Mouse (Mus musculus) thymus, postnatal 36 days (tissue): ENCODE measurements around the gene Shc2.
A peak's percentile ranks its signal among the peaks of the same experiment; 100 is the strongest.

Experiments
- DNase-seq, 2 experiments: peaks; one replicate each; pipeline ENCODE4 v3.0.0; 2022; ENCODE audit warnings: mixed read lengths in 2 of 2

The Shc2 gene

DNA sequence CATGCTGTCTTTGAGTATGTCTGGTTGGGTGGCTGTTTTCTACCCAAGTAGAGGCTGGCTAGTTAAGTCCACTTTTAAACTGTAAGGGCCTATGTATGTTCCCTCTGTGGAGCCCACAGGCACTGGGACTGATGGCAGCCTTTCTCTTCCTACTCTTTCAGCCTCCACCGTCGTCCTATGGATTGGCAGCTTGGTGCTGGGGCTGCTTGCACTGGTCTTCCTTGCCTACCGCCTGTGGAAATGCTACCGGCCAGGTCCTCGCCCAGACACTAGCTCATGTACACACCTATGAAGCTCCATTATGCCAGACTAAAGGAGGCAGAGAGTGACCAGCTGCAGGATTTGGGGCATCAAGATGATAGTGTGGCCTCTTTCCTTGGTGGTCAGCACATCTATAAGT, 30.4 kb upstream of the Shc2 start:
- peak in 1 of 2 experiments; percentile 17 for DNase-seq

DNA sequence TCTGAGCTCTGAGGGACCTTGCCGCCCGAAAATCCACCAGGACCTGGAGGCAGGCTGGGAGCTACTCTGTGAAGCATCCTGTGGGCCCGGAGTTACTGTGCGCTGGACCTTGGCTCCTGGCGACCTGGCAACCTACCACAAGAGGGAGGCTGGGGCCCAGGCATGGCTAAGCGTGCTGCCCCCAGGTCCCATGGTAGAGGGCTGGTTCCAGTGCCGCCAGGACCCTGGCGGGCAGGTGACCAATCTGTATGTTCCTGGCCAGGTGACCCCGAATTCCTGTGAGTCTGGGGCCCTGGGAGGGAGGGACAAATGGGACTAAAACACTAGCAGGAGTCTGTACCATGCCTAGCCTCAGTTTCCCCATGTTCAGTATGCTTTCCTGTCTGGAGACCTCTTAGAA, 28.8 kb upstream of the Shc2 start:
- DNase-seq: peak in 1 of 2 experiments; percentile 15

DNA sequence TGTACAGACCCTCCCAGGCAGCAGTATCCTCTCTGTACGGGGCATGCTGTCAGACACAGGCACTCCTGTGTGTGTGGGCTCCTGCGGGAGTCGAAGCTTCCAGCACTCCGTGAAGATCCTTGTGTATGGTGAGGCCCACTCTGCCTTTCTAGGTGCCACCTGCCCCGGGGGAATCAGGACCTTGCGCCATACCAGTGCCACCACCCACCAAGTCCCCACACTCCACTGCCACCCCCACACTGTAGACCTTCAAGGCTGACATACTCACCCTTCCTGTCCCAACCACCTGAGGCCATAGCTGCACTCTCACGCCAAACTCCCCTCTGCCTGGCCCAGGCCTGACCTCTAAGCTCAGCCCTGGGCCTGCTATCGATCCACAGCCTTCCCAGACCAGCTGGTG, 27.3 kb upstream of the Shc2 start:
- DNase-seq: no peak

DNA sequence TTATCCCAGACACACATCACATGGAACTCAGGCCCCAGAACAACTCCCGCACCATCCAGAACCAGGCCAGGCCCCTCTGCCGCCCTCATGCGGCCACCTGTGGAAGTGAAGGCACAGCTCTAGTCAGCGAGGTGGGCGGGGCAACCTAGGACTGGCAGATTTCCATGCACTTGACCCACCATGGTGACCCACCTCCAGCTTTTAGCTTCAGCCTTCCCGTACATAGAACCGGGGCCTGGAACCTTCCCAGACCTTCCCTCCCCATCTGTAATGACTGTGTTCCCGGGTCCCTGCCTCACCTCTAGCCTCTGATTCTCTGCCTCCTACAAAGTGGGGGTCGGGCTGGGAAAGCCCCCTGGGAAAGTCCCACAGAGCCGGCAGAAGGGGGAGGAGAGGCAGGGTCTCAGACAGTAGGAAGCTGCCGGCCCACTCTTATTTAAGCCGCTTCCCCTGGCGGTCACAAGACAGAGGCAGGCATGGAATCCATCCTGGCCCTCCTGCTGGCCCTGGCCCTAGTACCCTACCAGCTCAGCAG, 26.5 kb upstream of the Shc2 start, which contains the start of gene Madcam1:
Gene Madcam1 (plus strand): TSS at position 429 of the 535 bp plus-strand sequence.
- DNase-seq: peak; percentile 67 to 76

DNA sequence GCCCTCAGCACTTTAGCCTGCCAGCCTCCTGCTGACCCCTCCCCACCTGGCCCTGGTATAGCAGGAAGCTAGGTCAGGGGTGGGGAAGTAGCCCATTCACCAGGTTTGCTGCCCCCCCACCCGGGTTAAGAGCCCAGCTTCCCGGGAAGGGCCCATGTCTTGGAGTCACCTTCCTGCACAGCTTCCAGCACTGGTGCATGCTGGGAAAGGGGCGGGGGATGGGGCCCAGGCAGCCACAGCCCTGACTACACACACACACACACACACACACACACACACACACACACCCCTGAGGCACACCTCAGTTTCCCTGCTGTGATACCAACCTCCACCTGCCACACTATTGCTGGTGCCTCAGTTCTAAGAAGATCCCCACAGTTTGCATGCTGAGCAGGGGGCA, 24.1 kb upstream of the Shc2 start:
- DNase-seq: no peak

DNA sequence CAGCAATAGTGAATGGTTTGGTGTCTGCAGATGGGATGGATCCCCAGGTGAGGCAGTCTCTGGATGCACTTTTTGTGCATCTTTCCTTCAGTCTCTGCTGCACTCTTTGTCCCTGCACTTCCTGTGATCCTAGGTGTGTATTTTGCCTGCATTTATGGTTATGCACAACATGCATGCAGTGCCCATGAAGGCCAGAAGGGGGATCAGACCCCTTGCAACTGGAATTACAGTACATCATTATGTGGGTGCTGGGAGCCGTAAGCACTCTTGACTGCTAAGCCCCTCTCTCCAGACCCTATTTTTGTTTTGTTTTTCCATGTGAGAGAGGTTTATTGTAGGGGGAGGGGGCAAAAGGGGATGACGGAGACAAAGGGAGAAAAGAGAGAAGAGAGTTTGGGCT, 22.6 kb upstream of the Shc2 start:
- no peak for DNase-seq

DNA sequence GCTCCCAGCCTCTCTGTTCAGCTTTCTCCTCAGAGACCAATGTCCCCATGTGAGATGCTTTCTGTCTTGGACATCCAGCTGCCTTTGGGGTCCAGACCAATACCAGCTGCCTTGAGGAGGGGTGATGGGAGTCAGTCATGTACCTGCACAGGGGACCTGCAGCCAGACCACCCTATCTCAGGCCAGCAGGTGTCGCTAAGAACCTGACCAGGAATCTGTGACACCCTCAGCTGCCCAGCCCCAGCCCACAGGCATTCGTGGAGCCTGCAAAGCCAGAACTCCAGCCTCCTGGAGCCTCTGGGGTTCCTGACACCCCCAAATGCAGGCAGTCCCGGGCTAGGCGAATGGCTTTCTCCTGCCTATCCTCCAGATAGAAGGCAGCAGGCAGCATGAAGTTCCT, 21.1 kb upstream of the Shc2 start:
- DNase-seq: peak; percentile 36 to 48

DNA sequence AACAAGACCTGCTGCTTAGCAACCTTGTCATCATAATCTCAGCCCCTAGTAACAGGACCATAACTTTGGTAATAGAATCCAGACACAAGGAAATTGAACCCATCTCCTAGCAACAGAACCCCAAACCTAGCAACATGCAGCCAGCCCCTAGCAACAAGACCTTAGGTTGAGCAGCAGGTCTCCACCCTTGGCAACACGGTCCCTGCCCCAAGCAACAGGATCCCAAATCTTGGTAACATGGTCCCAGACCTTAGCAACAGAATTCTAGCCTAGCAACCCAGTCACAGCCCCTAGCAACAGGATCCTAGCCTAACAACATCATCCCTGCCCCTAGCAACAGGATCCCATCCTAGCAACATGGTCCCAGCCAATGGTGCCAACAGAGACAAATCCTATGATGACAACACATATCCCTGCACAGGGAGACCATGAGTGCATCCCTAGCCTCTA, 17.3 kb upstream of the Shc2 start:
- DNase-seq: no peak

DNA sequence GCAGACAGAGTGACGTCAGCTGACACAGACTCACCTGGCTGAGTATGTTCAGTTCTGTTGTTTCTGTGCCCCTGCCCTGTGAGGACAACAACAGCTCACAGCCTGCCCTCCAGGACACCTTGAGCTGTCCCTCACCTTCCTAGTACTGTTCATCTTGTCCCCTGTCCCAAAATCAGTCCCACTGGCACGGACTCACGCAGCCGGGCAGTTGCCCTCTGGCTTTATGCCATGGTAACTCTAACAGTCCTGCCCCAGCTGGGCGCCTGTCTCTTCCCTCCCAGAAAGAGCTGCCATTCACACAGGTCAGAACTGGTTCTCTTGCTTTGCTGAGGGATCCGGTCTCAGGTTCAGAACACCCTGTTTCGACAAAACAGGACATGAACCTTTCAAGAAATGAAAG, 15.1 kb upstream of the Shc2 start:
- DNase-seq: no peak

DNA sequence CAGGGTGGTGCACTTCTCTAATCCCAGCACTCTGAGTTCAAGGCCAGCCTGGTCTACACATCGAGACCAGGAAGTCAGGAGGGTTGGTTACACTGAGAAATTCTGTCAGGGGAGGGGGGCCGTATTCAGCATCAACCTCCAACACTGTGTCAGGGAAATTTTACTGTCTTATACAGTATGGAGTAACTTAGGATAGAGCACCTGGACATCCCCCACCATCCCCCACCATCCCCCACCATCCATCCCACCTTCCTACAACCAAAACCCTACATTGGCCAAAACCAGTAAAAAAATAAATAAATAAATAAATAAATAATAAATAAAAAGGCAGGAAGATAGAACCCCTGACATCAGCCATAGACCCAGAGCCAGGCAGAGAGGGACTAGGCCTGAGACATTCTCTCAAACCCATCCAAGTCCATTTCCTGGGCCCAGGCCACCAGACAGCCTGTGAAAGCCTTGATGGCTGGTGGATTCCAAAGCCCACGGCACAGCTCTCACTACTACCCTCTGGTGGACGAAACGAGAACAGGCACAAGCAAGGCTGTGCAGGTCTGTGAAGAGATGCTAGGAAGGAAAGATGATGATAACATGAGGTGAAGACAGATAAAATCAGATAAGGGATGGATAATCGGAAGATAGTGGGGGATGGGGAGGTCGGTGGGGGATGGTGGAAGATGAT, 11.5 kb upstream of the Shc2 start:
- peak; percentile 51 to 58 for DNase-seq

DNA sequence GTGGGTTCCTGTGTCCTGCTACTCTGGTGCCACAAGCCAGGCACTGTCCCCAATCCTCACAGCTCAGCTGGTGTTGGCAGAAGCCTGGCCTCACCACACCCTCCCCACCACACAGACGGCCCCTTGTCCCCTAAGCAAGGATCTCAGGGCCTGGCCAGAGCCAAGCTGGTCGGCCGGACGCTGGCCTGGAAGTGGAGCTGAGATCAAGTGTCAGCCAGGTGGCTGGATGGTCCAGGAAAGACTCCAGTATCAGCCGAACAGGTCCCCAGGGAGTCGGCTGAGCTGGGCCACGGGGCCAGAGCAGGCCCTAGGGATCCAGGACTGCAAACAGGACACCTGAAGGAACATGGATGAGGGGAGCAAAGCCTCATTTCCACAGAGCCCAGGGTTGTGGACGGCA, 8.0 kb upstream of the Shc2 start, which contains the start of gene Odf3l2:
Gene Odf3l2 (minus strand): TSS at position 28 of the 400 bp plus-strand sequence.
- DNase-seq: no peak

DNA sequence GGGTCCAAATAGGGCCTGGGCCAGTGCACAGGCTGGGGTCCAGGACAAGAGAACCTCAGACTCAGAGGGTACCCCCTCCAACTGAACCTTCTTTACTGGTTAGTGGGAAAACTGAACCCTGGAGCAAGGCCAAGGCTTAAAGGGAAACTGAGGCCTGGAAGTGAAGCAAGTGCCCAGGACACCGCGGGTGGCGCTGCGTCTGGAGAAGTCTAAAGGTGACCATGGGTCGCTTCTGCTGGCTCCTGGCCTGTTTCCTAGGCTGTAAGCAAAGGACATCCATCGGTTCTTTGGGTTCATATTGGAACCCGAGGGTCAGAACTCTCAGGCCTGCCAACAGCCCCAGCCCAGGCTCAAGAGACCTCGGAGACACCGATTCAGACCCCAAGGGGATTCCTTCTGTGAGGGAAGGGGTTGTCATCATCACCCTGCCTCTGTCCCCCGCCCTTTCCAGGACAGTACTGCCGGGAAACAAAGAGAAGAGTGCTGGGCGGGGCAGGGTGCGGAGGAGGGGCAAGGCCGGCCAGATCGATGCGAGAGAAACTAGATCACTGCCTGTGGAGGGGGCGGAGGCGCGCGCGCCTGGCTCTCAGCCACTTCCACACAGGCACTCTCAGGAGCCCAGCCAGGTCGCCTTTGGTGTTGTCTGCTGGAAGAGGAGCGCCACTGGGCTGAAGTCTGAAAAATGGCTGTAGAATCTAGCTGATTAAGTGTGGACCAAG, 927 bp upstream of the Shc2 start:
- no peak for DNase-seq

DNA sequence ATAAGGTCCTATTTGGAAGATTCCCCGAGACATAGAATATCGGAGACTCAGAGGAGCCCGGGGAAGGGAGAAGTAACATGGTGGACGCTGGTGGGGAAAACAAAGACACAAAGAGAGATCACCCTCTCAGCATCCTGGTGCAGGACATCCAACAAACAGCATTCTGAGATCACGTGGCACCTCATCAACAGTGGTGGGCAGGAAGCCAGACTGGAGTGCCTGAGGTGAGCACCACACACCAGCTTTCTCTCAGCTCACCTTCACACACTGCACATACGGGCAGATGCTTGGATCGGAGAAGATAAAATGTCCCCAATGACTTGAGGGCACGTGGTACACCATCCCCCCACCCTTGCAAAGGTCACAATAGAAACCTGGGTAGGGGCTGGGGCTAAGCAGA, 1.4 kb downstream of the Shc2 start:
- DNase-seq: no peak

DNA sequence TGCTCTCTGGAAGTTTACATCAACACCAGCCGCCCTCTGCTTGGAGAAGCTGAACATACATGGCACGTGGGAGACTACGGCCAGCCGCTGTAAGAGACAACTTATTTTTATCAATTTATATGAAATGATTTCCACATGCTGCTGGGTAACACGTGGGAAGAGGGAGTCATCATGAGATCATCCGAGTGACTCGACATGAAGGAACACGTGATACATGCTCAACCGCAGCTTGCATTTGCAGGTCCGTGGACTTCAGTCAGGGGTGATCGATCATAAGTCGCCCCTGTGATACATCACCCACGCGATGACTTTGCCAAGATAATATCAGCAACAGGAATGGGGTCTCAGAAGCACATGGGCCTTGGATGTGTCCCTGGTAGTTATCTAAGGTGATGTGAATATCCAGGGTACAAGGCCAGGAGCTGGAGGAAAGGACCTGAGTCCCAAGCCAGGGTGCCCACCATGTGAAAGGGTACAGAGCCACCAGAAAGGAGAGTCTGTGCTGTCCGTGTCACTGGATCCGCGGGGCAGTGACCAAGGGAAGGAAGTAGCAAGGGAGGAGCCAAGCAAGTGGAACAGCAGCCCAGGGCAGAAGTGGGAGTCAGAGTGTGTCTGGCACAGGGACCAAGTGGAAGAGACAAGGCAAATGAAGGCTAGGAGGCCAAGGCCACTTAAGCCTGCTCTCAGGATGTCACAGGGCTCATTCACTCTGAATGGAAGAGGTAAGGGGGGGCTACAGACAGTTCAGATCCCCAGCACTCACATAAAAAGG, 4.5 kb downstream of the Shc2 start:
- DNase-seq: no peak

DNA sequence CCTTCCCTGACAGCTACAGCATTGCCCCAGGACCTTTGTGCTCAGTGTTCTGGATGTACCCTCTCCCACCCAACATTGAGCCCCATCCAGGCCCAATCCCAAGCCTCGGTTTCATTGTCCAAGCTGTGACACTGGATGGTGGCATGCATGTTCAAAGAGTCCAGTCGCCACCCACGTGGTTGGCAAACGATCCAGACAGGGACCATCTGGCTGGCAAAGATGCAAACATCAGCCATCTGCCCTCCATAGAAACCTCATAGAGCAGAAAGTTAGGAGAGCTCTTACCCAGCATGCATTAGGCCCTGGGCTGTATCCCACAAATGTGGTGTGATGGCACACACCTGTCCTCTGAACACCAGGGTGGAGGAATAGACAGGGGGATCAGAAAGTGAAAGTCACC, 6.3 kb downstream of the Shc2 start:
- no peak for DNase-seq

DNA sequence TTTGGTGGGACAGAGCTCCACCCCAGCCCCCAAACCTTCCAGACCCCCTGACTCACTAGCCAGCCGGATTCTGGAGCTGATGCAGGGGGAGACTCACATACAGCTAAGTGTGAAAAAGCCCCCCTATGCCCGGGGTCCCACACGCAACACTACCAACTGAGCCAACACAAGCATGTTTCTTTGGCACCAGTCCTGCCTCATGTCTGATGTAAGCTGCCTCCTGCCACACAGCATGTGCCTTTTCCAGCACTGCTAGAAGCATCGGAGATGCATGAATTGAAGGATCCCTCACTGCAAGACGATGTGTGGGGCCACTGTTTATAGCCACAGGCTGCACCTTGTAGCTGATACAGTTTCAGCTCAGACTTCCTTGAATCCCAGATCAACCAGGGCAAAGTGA, 9.3 kb downstream of the Shc2 start:
- no peak for DNase-seq

DNA sequence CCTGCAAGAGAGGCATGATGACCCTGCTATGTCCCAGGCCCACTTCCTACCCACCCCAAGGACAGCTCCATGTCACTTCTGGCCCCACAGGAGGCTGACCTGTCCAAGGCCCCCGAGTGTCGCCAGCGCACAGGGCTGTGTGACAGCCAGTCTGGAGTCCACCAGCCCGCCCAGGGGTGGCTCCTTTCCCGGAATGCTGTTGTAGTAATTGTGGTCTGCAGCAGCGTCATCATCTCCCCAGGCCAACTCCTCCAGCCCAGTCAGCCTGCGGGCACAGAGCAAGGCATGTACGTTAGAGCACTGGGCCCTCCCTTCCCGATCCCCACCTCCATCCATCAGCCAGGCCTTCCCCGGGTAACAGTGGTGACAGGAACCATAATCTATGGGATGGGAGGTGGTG, 11.6 kb downstream of the Shc2 start:
- DNase-seq: no peak

DNA sequence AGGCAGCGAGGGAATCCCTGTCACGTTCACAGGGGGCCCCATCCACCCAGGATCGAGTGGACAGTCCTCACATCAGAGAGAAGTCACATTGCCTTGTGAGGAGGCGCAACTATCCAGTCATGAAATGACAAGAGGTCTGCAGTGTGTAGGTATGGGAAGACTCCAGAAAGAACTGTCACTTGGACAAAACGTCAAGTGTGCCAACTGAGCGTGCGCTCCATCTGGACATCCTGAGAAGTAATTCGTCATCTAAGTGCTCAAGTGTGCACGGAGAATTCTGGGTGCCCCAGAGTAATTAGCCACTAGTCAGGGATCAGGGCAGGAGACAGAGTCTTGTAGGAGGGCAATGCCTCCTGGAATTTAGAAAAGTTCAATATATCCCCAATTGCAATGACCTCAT, 12.3 kb downstream of the Shc2 start:
- DNase-seq: no peak

DNA sequence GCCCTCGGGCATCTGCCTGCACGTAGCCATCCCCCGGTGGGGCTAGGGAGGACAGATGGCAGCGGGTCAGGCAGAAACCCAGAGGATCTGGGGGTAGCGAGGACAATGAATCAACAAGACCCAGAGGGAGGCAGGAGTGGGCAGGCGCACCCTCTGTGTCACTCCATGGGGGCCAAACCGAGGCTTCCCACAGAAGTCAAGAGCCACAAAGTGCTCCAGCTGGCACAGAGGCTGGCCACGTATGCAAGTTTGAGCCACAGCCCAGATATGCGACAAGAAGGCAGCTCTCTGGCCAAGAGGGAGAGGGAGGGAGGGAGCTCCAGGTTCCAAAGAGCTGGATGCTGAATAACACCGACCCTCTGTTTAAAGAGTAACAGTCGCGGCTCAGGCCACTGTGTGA, 13.8 kb downstream of the Shc2 start:
- no peak for DNase-seq

DNA sequence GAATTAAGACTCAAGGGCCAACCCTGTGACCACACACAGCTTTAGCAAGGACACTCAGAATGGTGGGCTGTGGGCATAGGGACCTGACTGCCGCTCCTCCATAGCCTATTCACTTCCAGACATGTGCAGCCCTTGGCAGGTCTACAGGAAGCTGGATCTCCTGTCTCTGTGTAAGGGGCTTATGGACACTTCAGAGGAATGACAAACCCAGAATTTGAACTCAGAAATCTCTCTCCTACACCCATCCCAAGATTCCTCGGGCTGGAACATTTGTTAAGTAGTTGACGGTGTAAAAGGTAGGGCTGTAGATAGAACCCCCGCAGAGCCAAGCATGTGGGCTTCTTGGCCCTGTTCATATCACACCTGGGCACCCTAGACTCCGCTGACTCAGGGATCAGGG, 21.3 kb downstream of the Shc2 start:
- DNase-seq: no peak

DNA sequence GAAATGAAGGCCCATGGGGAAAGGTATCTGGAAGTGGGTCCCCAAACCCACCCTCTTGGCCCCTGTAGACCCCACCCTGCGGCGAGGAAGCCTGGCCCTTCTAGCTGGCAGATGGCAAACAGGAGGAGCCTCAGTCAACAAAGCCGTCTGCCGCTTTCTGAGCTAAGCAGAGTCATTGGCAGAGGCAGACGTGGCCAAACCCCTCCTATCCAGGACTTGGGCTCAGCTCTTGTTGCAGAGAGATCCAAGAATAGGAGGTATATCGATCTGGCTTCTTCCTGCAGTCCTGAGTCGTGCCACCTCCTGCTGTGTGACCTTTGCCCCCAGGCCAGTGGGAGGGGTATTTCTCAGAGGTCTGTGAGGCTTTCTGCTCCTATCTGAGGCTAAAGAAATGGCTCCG, 21.9 kb downstream of the Shc2 start:
- no peak for DNase-seq

DNA sequence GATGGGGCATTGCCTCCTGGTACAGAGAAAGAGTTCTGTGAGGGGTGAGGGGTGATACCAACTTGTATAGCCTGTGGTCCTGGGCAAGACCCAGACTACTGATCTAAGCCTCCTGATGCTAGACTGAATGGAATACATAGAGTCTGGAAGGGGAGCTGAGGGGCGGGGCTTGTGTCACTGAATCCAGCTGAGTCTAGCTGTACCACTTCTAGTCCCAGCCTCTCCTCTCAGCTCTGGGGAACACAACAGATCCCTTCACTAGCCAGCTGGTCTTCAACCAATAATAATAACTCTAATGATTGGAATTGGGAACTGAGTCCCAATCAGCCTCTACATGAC, 23.4 kb downstream of the Shc2 start:
- DNase-seq: no peak

DNA sequence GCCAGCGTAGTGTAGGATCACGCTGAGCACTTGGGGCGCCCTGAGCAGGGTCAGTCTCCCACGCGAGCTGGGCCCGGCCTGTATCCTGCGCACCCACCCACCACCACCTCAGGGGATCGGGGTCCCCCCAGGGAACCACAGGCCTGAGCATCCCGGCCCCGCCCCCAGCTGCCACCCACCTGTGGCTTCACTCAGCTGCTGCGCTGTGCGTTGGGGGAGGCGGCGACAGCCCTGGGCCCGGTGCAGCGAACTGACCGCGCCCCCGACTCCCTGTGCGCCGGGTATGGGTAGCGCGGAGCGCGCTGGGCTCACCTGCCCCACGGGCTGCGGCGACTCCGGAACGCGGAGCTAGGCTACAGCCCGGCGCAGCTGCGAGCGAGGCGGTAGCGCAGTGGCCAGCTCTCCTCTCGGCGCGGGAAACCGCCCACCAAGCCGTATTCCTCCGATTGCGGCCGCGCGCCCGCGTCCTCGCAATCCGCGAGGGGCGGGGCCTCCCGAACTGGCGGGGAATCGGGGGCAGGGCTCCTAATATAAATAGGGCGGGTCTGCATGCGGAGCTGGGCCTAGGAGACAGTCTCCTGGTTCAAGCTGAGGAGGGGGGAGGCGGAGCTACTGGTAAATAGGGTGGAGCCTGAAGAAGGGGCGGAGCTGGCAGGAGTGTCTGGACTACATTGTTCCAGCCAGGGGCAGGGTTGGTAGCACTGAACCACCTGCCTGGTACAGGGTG, 24.0 kb downstream of the Shc2 start, which contains the start of gene C2cd4c:
Gene C2cd4c (minus strand): TSS at position 448 of the 727 bp plus-strand sequence.
- DNase-seq: peak; percentile 9 to 30
